Mouse (Mus musculus) forebrain, embryonic 14.5 days (tissue): ENCODE results near the gene Odaph. TPM values are rescaled to one million over a fixed set of nuclear protein-coding genes. Genes with fewer than 3 reads are reported as not detected.
"Not testable (repeated sequence)": the region's sequence is repeated elsewhere in the genome, so short reads cannot be mapped to it uniquely, and the experiment has no call there.

Experiments
- ATAC-seq: fragments of 200-750 bp; cut with Nextera tagmentation; 2 replicates; pipeline ENCODE4 v1.8.0; 2017; ENCODE audit warnings: mild to moderate bottlenecking, moderate library complexity
- DNase-seq: peaks from one replicate; pipeline ENCODE4 v3.0.0-alpha.2; 2015; ENCODE audit warnings: low spot score
- H3K27ac ChIP-seq: fragments of 300-500 bp; sonication (generic); 2 replicates; pipeline ENCODE4 v1.5.1; 2014; ENCODE audit warnings: low read depth, mild to moderate bottlenecking, control low read depth, low read length, moderate library complexity
- H3K27me3 ChIP-seq: fragments of 300-500 bp; sonication (generic); replicated peaks from 2 replicates; pipeline ENCODE4 v1.6.1; 2014; ENCODE audit warnings: low read length, control low read depth, mixed read lengths; ENCODE audit not compliant: control insufficient read depth, insufficient read depth
- H3K36me3 ChIP-seq: fragments of 300-500 bp; sonication (generic); 2 replicates; pipeline ENCODE4 v1.6.1; 2014; ENCODE audit warnings: low read length, control low read depth; ENCODE audit not compliant: control insufficient read depth, insufficient read depth
- H3K4me1 ChIP-seq: fragments of 300-500 bp; sonication (generic); 2 replicates; pipeline ENCODE4 v1.6.1; 2014; ENCODE audit warnings: antibody characterized with exemption, low read length, control low read depth; ENCODE audit not compliant: control insufficient read depth, insufficient read depth
- H3K4me2 ChIP-seq: fragments of 300-500 bp; sonication (generic); 2 replicates; pipeline ENCODE4 v1.6.1; 2014; ENCODE audit warnings: mild to moderate bottlenecking, control low read depth, low read length
- H3K4me3 ChIP-seq: fragments of 300-500 bp; sonication (generic); 2 replicates; pipeline ENCODE4 v1.5.1; 2014; ENCODE audit warnings: low read depth, low read length, control low read depth
- H3K9ac ChIP-seq: fragments of 300-500 bp; sonication (generic); 2 replicates; pipeline ENCODE4 v1.6.1; 2014; ENCODE audit warnings: mild to moderate bottlenecking, low read length, control low read depth, moderate library complexity
- H3K9me3 ChIP-seq: fragments of 300-500 bp; sonication (generic); replicated peaks from 2 replicates; pipeline ENCODE4 v1.6.1; 2016; ENCODE audit warnings: low read length, control low read depth, mixed read lengths; ENCODE audit not compliant: control insufficient read depth
- WGBS: fragments of 180-500 bp; shearing (Covaris S2); extraction: QIAGEN DNeasy Blood & Tissue Kit; methylation state at CpG from one replicate; pipeline ENCODE4 v1.1.7; 2014; 5-methylcytosine and 5-hydroxymethylcytosine counted together
- polyA plus RNA-seq: library from polyadenylated mRNA; unstranded; fragments of >200 nt; fragmentation: Nextera tagmentation; extraction: Ambion mirVana; gene quantifications from 2 replicates; pipeline ENCODE4 v1.2.1, GENCODE M21; 2014

The Odaph gene
- polyA plus RNA-seq: not detected in 2 replicates

DNA sequence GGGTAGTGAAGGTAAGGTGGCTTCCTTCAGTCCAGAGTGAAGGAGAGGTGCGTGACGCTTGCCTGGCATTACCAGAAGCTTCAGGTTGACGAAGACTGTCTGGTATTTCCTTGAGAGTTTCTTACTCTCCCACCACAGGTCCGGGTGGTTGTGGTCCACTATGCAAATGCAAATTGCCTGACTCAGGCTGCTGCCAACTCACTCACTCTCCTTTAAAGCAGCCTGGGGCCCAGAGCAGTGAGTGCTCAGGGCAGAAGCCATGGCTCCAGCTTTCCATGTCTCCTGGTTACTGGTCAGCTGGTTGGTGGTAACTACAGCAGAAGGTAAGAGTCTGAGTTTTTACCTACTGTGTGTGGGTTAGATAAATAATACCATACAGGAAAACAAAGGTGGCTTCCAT lies at the start of gene Odaph:
Gene Odaph (plus strand): TSS at position 240 of the 400 bp plus-strand sequence.
- no peak for ATAC-seq
- Histone ChIP-seq H3K36me3 (no peaks in the 10 kb centered on the region), H3K4me3 (no peak within 1 kb of the TSS), H3K4me2 (no peak within 1 kb of the TSS), H3K27ac (no peak within 1 kb of the TSS), H3K9me3 (no peaks in the 10 kb centered on the region), H3K4me1 (no peaks in the 10 kb centered on the region), H3K9ac (no peak within 1 kb of the TSS), H3K27me3 (no peaks in the 10 kb centered on the region)
- no peak for DNase-seq
- WGBS: 65% methylated on average over 4 of the region's 4 CpGs

DNA sequence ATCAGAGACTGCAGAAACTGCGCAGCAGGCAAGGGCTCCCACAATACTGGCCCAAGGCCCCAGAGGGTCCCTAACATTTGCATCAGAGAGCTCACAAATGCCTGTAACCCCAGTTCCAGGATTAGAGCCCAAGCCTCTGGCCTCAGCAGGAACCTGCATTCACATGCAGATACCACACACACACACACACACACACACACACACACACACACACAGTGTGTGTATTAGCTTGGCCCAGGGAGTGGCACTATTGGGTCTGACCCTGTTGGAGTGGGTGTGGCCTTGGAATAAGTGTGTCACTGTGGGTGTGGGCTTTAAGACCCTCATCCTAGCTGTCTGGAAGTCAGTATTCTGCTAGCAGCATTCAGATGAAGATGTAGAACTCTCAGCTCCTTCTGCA lies 41.7 kb upstream of the Odaph start:
- not testable (repeated sequence) for H3K27me3 ChIP-seq, H3K4me1 ChIP-seq, H3K9me3 ChIP-seq, DNase-seq, ATAC-seq, H3K4me3 ChIP-seq, H3K9ac ChIP-seq, H3K4me2 ChIP-seq, H3K27ac ChIP-seq
- peaks cover 36% of the 10 kb centered on the region for H3K36me3 ChIP-seq
- 67% methylated on average over 1 of the region's 1 CpGs for WGBS

DNA sequence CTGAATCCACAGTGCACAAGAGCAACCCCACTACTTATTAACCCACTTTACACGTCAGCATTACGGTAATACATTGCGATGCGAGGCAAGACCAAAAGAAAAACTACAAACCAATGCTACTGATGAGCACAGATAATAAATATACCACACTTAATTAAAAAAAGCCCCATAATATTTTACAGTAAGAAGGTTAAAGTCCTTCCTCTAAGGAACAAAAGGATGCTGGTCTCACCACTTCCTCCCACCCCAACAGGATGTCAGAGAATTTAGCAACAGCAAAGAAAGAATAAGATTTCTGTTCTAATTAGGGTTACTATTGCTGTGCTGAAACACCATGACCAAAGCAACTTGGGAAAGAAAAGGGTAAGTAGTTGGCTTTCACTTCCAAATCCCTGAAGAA lies 40.3 kb upstream of the Odaph start:
- no peak overlapping the region for H3K4me3 ChIP-seq
- peaks cover 40% of the 10 kb centered on the region for H3K36me3 ChIP-seq
- no peak overlapping the region for H3K4me2 ChIP-seq
- ATAC-seq (no peak), DNase-seq (no peak)
- no peak overlapping the region for H3K9ac ChIP-seq
- no peak overlapping the region for H3K27ac ChIP-seq
- H3K4me1 ChIP-seq: no peaks in the 10 kb centered on the region
- H3K9me3 ChIP-seq: no peaks in the 10 kb centered on the region
- 97% methylated on average over 4 of the region's 4 CpGs for WGBS
- no peaks in the 10 kb centered on the region for H3K27me3 ChIP-seq

DNA sequence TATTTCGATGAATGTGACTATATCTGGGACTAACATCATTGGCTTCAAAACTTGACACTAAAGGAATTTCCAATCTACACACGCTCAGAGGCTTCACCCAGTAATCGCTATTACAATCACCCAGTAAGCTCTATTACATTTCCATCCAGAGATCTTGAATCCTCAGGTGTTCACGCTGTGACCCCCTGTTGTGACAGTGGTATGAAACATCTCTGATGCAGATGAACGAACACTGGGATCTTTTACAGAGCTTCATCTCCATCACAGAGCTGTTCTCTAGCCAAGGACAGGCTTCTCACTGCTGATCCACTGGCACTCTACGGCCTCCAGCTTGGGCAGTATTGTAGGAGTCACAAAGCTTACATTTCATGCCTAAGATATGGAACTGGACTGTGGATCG lies 37.8 kb upstream of the Odaph start:
- ATAC-seq (no peak), DNase-seq (no peak)
- Histone ChIP-seq H3K4me3 (no peak overlapping the region), H3K27ac (no peak overlapping the region), H3K4me1 (no peaks in the 10 kb centered on the region), H3K36me3 (peaks cover 58% of the 10 kb centered on the region), H3K9me3 (no peaks in the 10 kb centered on the region), H3K27me3 (no peaks in the 10 kb centered on the region), H3K9ac (no peak overlapping the region), H3K4me2 (no peak overlapping the region)
- WGBS: 93% methylated on average over 7 of the region's 7 CpGs

DNA sequence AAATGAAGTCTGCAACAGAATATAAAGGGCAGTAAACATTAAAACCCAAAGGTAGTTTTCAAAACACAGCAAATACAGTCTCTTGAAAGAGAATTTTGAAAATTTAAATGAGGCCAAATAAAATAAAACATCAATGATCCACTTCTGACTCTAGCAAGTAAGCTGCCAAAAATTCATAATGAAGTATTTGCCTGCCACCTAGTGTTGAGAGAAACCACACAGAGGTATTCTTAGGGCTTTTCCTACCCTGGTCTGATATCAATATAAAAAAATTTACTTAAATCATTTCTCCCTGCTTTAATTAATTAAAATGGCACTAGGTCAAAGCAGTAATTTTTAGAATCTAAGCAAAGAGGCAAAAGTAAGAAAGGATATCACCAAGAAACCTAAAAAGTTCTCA lies 35.9 kb upstream of the Odaph start:
- ATAC-seq (no peak), DNase-seq (peak; percentile 76)
- peaks cover 63% of the 10 kb centered on the region for H3K36me3 ChIP-seq
- H3K9me3 ChIP-seq: no peaks in the 10 kb centered on the region
- no peaks in the 10 kb centered on the region for H3K4me1 ChIP-seq
- H3K27me3 ChIP-seq: no peaks in the 10 kb centered on the region
- no peak overlapping the region for H3K27ac ChIP-seq
- H3K4me3 ChIP-seq: no peak overlapping the region
- no peak overlapping the region for H3K4me2 ChIP-seq
- no peak overlapping the region for H3K9ac ChIP-seq

DNA sequence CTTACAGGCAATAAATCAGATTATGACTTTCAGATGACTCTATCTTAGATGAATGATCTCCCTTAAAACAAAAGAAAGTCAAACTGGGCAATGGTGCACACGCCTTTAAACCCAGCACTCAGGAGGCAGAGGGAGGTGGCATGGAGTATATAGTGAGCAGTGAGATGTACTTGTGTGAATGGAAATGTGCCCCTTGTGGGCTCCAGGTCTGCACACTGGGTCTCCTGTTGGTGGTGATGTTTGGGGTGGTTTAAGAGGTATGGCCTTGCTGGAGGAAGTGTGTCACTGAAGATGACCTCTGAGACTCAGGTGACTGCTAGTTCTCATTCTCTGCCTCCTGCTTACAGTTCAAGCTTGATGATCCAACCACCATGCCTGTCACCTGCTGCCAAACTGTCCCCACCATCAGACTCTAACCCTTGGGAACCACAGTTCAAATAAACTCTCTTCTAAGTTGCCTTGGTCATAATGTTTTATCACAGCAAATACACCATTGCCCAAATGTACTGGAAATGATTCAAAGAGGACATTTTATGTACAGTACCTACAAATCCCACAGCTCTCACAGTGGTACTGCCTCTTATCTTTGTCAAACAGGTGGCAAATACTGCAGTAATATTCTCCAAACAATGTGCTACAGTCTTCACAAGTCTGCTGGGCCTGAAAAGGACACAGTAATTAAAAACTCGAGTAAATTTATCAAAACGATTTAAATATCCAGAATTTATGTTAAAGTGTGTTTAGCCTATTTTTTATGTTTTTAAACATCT lies 30.1 kb upstream of the Odaph start:
- no peak overlapping the region for H3K4me3 ChIP-seq
- no peak overlapping the region for H3K9ac ChIP-seq
- no peak overlapping the region for H3K4me2 ChIP-seq
- WGBS: 96% methylated on average over 3 of the region's 3 CpGs
- no peaks in the 10 kb centered on the region for H3K27me3 ChIP-seq
- H3K4me1 ChIP-seq: peaks cover 16% of the 10 kb centered on the region
- peaks cover 39% of the 10 kb centered on the region for H3K36me3 ChIP-seq
- ATAC-seq (no peak), DNase-seq (no peak)
- H3K9me3 ChIP-seq: no peaks in the 10 kb centered on the region
- no peak overlapping the region for H3K27ac ChIP-seq

DNA sequence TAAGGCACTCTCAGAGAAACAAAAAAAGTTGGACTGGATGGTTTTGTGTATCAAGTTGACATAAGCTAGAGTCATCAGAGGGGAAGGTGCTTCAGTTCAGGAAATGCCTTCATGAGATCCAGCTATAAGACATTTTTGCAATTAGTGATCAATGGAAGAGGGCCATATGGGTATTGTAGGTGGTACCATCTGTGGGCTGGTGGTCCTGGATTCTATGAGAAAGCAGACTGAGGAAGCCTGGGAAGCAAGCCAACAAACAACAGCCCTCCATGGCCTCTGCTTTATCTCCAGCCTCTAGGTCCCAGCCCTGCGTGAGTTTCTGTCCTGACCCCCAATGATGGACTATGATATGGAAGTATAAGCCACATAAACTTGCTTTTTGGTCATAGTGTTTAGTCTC lies 28.2 kb upstream of the Odaph start:
- no peak for ATAC-seq
- H3K9me3 ChIP-seq: no peaks in the 10 kb centered on the region
- no peak overlapping the region for H3K9ac ChIP-seq
- peaks cover 25% of the 10 kb centered on the region for H3K36me3 ChIP-seq
- H3K27me3 ChIP-seq: no peaks in the 10 kb centered on the region
- 76% methylated on average over 1 of the region's 1 CpGs for WGBS
- H3K4me3 ChIP-seq: no peak overlapping the region
- H3K4me1 ChIP-seq: peaks cover 18% of the 10 kb centered on the region
- no peak overlapping the region for H3K27ac ChIP-seq
- H3K4me2 ChIP-seq: no peak overlapping the region
- peak; percentile 31 for DNase-seq

DNA sequence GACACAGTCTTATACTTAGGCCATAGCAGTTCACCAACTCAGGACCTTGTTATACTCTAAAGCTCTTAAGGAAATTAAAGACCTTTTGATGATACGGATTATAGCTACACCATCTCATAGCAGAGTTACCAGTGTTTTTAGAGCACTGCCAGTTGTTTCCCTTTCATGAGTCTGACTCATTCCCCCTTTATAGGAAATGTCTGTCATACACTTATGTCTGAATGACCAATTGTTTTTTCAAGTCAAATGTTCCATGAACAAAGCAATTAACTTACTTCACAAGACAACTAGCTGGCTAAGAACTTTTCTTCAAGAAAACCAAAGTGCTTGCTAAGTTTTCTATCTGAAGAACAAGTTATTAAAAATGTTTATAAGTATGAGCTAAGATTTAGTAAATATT lies 27.3 kb upstream of the Odaph start:
- Histone ChIP-seq H3K9ac (no peak overlapping the region), H3K4me3 (no peak overlapping the region), H3K4me1 (peaks cover 18% of the 10 kb centered on the region), H3K36me3 (peaks cover 18% of the 10 kb centered on the region), H3K27ac (no peak overlapping the region), H3K9me3 (no peaks in the 10 kb centered on the region), H3K27me3 (no peaks in the 10 kb centered on the region), H3K4me2 (no peak overlapping the region)
- DNase-seq (no peak), ATAC-seq (no peak)
- 89% methylated on average over 1 of the region's 1 CpGs for WGBS

DNA sequence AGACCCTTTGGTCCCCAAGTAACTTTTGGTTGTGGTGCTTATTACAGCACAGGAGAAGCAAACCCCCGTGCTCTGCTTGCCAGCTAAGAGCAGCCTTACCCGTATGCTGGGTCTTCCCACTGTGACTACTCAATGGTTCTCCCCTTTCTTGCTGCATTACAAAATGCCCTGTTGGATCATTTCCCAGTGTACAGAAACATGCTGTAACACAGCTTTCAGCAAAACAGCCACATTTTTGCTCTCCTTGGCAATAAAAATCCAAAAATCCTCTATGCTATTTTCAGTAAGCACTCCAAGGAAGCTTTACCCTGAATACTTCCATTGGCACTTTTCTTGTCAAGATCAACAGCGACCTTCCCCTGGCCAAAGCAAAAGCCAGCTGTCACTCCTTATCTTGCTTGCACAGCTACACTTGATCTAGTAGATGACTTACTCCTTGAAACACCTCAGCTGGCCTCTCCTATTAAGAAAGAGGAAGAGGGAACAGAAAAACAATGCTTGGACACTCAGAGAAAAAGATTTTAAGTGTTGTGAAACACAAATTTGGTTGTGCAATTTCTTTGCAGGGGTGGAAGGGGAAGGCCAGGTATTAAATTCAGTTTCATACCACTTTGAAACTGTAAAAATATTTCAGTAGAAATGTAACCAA lies 26.5 kb upstream of the Odaph start:
- DNase-seq: no peak
- no peak overlapping the region for H3K27ac ChIP-seq
- peaks cover 18% of the 10 kb centered on the region for H3K4me1 ChIP-seq
- H3K36me3 ChIP-seq: peaks cover 15% of the 10 kb centered on the region
- no peak overlapping the region for H3K4me3 ChIP-seq
- H3K27me3 ChIP-seq: no peaks in the 10 kb centered on the region
- no peaks in the 10 kb centered on the region for H3K9me3 ChIP-seq
- WGBS: 57% methylated on average over 3 of the region's 3 CpGs
- H3K4me2 ChIP-seq: peak overlapping the region; percentile 54
- H3K9ac ChIP-seq: no peak overlapping the region
- no peak for ATAC-seq
